Mouse (Mus musculus) kidney, embryonic 14.5 days (tissue): ENCODE results near the gene Slc12a5. TPM values are rescaled to one million over a fixed set of nuclear protein-coding genes. Genes with fewer than 3 reads are reported as not detected.

ENCODE experiments used
- ATAC-seq: fragments of 200-750 bp; cut with Nextera tagmentation; 2 replicates; pipeline ENCODE4 v1.8.0; 2017; ENCODE audit warnings: moderate number of reproducible peaks, mild to moderate bottlenecking, moderate TSS enrichment, moderate library complexity; ENCODE audit not compliant: low FRiP score, low TSS enrichment
- H3K27ac ChIP-seq: fragments of 300-500 bp; sonication (generic); 2 replicates; pipeline ENCODE4 v1.5.1; 2014; ENCODE audit warnings: low read depth, mild to moderate bottlenecking, low read length, moderate library complexity, mixed read lengths
- H3K27me3 ChIP-seq: fragments of 300-500 bp; sonication (generic); 2 replicates; pipeline ENCODE4 v1.6.1; 2014; ENCODE audit warnings: mild to moderate bottlenecking, low read length; ENCODE audit not compliant: control insufficient read depth, insufficient read depth
- H3K36me3 ChIP-seq: fragments of 300-500 bp; sonication (generic); 2 replicates; pipeline ENCODE4 v1.6.1; 2014; ENCODE audit warnings: low read length, mixed read lengths; ENCODE audit not compliant: control insufficient read depth, insufficient read depth
- H3K4me1 ChIP-seq: fragments of 300-500 bp; sonication (generic); 2 replicates; pipeline ENCODE4 v1.6.1; 2014; ENCODE audit warnings: low read length, mixed read lengths; ENCODE audit not compliant: control insufficient read depth, insufficient read depth
- H3K4me2 ChIP-seq: fragments of 300-500 bp; sonication (generic); replicated peaks from 2 replicates; pipeline ENCODE4 v1.6.1; 2014; ENCODE audit warnings: low read depth, mild to moderate bottlenecking, low read length
- H3K4me3 ChIP-seq: fragments of 300-500 bp; sonication (generic); 2 replicates; pipeline ENCODE4 v1.5.1; 2014; ENCODE audit warnings: mild to moderate bottlenecking, low read length
- H3K9ac ChIP-seq: fragments of 300-500 bp; sonication (generic); 2 replicates; pipeline ENCODE4 v1.6.1; 2014; ENCODE audit warnings: low read depth, mild to moderate bottlenecking, low read length, moderate library complexity
- H3K9me3 ChIP-seq: fragments of 300-500 bp; sonication (generic); 2 replicates; pipeline ENCODE4 v1.6.1; 2016; ENCODE audit warnings: low read length; ENCODE audit not compliant: control insufficient read depth
- WGBS: fragments of 180-500 bp; shearing (Covaris S2); extraction: QIAGEN DNeasy Blood & Tissue Kit; methylation state at CpG from one replicate; pipeline ENCODE4 v1.1.7; 2014; 5-methylcytosine and 5-hydroxymethylcytosine counted together
- polyA plus RNA-seq: library from polyadenylated mRNA; unstranded; fragments of >200 nt; fragmentation: Nextera tagmentation; extraction: Ambion mirVana; gene quantifications from 2 replicates; pipeline ENCODE4 v1.2.1, GENCODE M21; 2014

Slc12a5 gene
- polyA plus RNA-seq, 1 experiment from 2014 or later: 1.5 TPM

DNA sequence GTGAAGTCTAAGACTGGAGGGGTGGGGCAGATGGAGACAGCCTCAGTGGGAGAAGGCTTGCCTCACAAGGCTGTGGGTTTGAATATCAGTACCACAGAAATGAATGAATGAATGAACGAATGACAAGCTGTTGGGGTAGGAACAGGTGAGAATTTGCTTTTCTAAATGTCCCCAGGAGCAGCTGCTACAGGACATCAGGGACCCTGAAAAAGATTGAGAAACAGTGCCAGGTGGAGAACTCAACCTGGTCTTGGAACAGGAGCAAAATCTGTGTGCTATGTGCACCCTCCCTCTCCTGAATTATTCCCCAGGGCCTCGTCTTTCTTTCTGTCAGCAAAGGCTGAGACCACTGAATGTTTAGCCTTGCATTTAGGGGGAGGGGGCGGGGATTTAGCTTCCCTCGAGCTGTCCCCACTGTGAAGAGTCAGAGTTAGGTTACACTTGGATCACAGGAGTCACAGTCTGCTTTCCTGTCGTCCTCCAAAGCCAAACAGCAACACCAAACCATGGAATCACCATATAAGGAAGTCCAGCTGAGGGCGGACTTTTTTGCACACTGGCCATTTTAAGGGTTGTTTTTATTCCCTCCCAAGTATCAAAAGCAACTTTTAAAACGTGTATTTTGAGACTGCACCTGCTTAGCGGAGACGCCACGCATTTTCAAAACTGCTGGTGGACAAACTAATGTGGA lies 20.3 kb upstream of the Slc12a5 start, which contains the start of gene Mmp9:
Mmp9 (plus strand) TSS at position 641 of the 691 bp plus-strand sequence.
- peaks cover 26% of the 10 kb centered on the region for H3K4me1 ChIP-seq
- H3K4me2 ChIP-seq: no peak within 1 kb of the TSS
- no peaks in the 10 kb centered on the region for H3K9me3 ChIP-seq
- H3K36me3 ChIP-seq: no peaks in the 10 kb centered on the region
- H3K9ac ChIP-seq: no peak within 1 kb of the TSS
- ATAC-seq: no peak
- peaks cover 4% of the 10 kb centered on the region; the same call in 1 of the 2 replicates for H3K27me3 ChIP-seq
- no peak within 1 kb of the TSS for H3K27ac ChIP-seq
- WGBS: 18% methylated on average over 10 of the region's 10 CpGs
- H3K4me3 ChIP-seq: no peak within 1 kb of the TSS

GRCm38 (mm10) chr2:164942692-164943290 lies 17.8 kb upstream of the Slc12a5 start:
- WGBS: 22% methylated on average over 5 of the region's 5 CpGs
- Histone ChIP-seq H3K9me3 (no peaks in the 10 kb centered on the region), H3K36me3 (no peaks in the 10 kb centered on the region), H3K27ac (no peak overlapping the region), H3K4me2 (no peak overlapping the region), H3K4me3 (no peak overlapping the region), H3K9ac (no peak overlapping the region), H3K27me3 (peaks cover 19% of the 10 kb centered on the region), H3K4me1 (peaks cover 26% of the 10 kb centered on the region)
- no peak for ATAC-seq

DNA sequence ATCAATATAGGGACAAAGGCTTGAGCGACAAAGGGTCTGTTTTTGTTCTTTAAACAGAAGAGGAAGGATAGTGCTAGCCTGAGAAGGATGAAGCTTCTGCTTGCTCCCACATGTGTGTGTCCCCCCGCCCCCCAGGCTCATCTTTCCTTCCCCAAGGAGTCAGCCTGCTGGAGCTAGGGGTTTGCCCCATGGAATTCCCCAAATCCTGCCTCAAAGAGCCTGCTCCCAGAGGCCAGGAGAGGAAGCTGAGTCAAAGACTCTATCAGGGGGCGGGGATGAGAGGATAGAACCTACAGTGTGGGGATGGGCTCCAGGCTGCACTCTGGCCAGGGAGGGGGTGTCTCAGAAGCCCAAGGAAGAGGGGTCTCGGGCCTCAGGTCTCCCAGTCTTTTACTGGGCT lies 13.1 kb upstream of the Slc12a5 start:
- Histone ChIP-seq H3K9me3 (no peaks in the 10 kb centered on the region), H3K4me1 (no peaks in the 10 kb centered on the region; the same call in 1 of the 2 replicates), H3K9ac (no peak overlapping the region), H3K4me2 (no peak overlapping the region), H3K36me3 (no peaks in the 10 kb centered on the region), H3K27ac (no peak overlapping the region), H3K4me3 (no peak overlapping the region), H3K27me3 (peaks cover 59% of the 10 kb centered on the region)
- WGBS: 33% methylated on average over 4 of the region's 4 CpGs
- ATAC-seq: no peak

GRCm38 (mm10) chr2:164947930-164948329 lies 12.7 kb upstream of the Slc12a5 start:
- Histone ChIP-seq H3K27ac (no peak overlapping the region), H3K36me3 (no peaks in the 10 kb centered on the region), H3K9me3 (no peaks in the 10 kb centered on the region), H3K4me3 (no peak overlapping the region), H3K27me3 (peaks cover 64% of the 10 kb centered on the region), H3K9ac (no peak overlapping the region), H3K4me2 (no peak overlapping the region), H3K4me1 (no peaks in the 10 kb centered on the region; the same call in 1 of the 2 replicates)
- no peak for ATAC-seq
- 4% methylated on average over 6 of the region's 7 CpGs for WGBS

DNA sequence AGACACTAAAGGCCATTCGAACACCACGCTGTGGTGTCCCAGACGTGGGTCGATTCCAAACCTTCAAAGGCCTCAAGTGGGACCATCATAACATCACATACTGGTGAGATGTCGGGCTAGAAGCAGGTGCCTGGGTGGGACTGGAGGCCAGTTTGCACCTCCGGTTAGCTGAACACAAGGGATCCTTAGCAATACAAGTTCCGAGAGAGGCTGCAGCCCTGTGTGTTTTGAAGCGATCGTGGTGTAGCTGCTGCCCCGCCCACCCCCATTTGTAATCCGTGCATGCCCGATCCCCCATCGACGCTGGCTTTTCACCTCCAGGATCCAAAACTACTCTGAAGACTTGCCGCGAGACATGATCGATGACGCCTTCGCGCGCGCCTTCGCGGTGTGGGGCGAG lies 11.6 kb upstream of the Slc12a5 start:
- H3K9ac ChIP-seq: no peak overlapping the region
- H3K27me3 ChIP-seq: peaks cover 70% of the 10 kb centered on the region
- peak overlapping the region; percentile 22 for H3K4me3 ChIP-seq
- peak overlapping the region; percentile 24 for H3K4me2 ChIP-seq
- H3K27ac ChIP-seq: no peak overlapping the region
- no peak for ATAC-seq
- no peaks in the 10 kb centered on the region for H3K36me3 ChIP-seq
- no peaks in the 10 kb centered on the region; the same call in 1 of the 2 replicates for H3K4me1 ChIP-seq
- no peaks in the 10 kb centered on the region for H3K9me3 ChIP-seq
- WGBS: 7% methylated on average over 25 of the region's 25 CpGs

DNA sequence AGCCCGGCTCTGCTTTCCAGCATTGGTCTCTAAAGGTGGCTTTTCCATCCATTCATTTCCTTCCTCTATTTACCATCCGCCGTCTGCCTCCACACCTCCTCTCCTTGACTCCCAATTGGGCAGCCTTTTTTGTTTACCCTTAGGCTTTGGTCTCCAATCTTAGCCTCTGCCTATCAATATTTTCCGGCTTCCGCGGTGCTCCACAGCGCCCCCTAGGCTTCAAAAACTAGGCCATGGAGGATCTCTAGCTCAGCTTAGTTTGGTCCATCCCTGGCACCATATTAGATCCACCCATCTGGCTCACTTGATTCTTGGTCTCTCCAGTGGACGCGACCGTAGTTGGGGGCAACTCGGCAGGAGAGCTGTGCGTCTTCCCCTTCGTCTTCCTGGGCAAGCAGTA lies 10.1 kb upstream of the Slc12a5 start:
- no peak overlapping the region for H3K4me3 ChIP-seq
- peaks cover 70% of the 10 kb centered on the region for H3K27me3 ChIP-seq
- H3K4me1 ChIP-seq: no peaks in the 10 kb centered on the region; the same call in 1 of the 2 replicates
- no peaks in the 10 kb centered on the region for H3K36me3 ChIP-seq
- WGBS: 28% methylated on average over 13 of the region's 13 CpGs
- H3K9ac ChIP-seq: no peak overlapping the region
- no peak overlapping the region for H3K4me2 ChIP-seq
- H3K9me3 ChIP-seq: no peaks in the 10 kb centered on the region
- ATAC-seq: no peak
- no peak overlapping the region for H3K27ac ChIP-seq

DNA sequence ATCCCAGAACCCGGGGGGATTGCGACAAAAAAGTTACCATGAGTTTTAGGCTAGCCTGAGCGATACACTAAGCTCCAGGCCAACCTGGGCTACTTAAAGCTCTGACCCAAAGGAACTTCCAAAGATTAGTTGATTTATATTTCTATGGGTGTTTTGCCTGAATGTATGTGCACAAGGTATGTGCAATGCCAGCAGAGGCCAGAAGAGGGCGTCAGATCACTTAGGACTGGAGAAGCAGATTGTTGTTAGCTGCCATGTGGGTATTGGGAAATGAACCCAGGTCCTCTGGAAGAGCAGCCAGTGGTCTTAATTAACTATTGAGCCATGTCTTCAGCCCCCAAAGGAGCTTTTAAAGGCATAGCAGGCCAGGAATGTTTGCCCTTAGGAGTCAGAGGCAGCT lies 8.9 kb upstream of the Slc12a5 start:
- 87% methylated on average over 4 of the region's 4 CpGs for WGBS

GRCm38 (mm10) chr2:164952448-164952847 lies 8.2 kb upstream of the Slc12a5 start:
- H3K4me3 ChIP-seq: no peak overlapping the region
- H3K36me3 ChIP-seq: no peaks in the 10 kb centered on the region
- peaks cover 59% of the 10 kb centered on the region for H3K27me3 ChIP-seq
- H3K4me1 ChIP-seq: no peaks in the 10 kb centered on the region; the same call in 1 of the 2 replicates
- H3K27ac ChIP-seq: no peak overlapping the region
- no peak for ATAC-seq
- H3K9ac ChIP-seq: no peak overlapping the region
- no peak overlapping the region for H3K4me2 ChIP-seq
- no peaks in the 10 kb centered on the region for H3K9me3 ChIP-seq
- WGBS: 42% methylated on average over 13 of the region's 13 CpGs

More for the DNA sequence above, 8.9 kb upstream of the Slc12a5 start:
- no peaks in the 10 kb centered on the region for H3K9me3 ChIP-seq
- no peaks in the 10 kb centered on the region for H3K36me3 ChIP-seq
- no peak overlapping the region for H3K27ac ChIP-seq
- no peak overlapping the region for H3K4me3 ChIP-seq
- ATAC-seq: no peak
- peaks cover 64% of the 10 kb centered on the region for H3K27me3 ChIP-seq
- H3K4me1 ChIP-seq: no peaks in the 10 kb centered on the region; the same call in 1 of the 2 replicates
- no peak overlapping the region for H3K9ac ChIP-seq
- H3K4me2 ChIP-seq: no peak overlapping the region

DNA sequence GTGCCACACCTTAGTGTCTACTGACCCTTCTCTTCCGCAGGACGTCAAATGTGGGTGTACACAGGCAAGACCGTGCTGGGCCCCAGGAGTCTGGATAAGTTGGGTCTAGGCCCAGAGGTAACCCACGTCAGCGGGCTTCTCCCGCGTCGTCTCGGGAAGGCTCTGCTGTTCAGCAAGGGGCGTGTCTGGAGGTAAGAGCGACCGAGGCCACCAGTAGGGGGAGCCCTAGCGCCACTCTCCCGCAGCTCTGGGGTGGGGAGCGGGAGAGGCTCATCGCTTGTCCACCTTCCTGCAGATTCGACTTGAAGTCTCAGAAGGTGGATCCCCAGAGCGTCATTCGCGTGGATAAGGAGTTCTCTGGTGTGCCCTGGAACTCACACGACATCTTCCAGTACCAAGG lies 7.4 kb upstream of the Slc12a5 start:
- Histone ChIP-seq H3K27me3 (peaks cover 53% of the 10 kb centered on the region), H3K4me1 (no peaks in the 10 kb centered on the region; the same call in 1 of the 2 replicates), H3K4me2 (peak overlapping the region; percentile 4; the same call in 1 of the 2 replicates), H3K4me3 (no peak overlapping the region), H3K9ac (no peak overlapping the region), H3K27ac (no peak overlapping the region), H3K9me3 (no peaks in the 10 kb centered on the region), H3K36me3 (no peaks in the 10 kb centered on the region)
- WGBS: 1% methylated on average over 21 of the region's 21 CpGs
- peak; percentile 74 for ATAC-seq
